In genomic region chr13:53897176-53897575, GRCm38 (mm10) we compare ENCODE assay signal across 31 mouse cellular contexts.
"Had no signal": no experiment of that assay in that cellular context is flagged by ENCODE, and none has a peak within 500 bp of the region (broad histone marks: within the 10 kb centered on the region; RNA-seq: fewer than 3 reads in every experiment).

No protein-coding gene starts in this region.

- H3K9ac ChIP-seq: limb, embryonic 12.5 days; limb, embryonic 13.5 days; limb, embryonic 15.5 days; liver, embryonic 12.5 days; liver, embryonic 13.5 days; liver, embryonic 14.5 days; liver, embryonic 15.5 days; liver, postnatal 0 days; lung, embryonic 14.5 days; lung, embryonic 15.5 days; midbrain, embryonic 12.5 days; midbrain, embryonic 13.5 days; midbrain, embryonic 15.5 days; neural tube, embryonic 12.5 days had no signal

- ATAC-seq: liver, embryonic 12.5 days; liver, postnatal 0 days; lung, postnatal 0 days; midbrain, embryonic 13.5 days; midbrain, embryonic 15.5 days had no signal

- H3K27ac ChIP-seq: left cerebral cortex, adult 2 months; limb, embryonic 10.5 days; limb, embryonic 12.5 days; limb, embryonic 13.5 days; limb, embryonic 15.5 days; liver, embryonic 12.5 days; liver, embryonic 13.5 days; liver, embryonic 14.5 days; liver, embryonic 15.5 days; lung, embryonic 15.5 days; macrophage; midbrain, embryonic 10.5 days; midbrain, embryonic 12.5 days; midbrain, embryonic 13.5 days; midbrain, embryonic 15.5 days; neural tube, embryonic 12.5 days had no signal

- H3K36me3 ChIP-seq: limb, embryonic 10.5 days; limb, embryonic 12.5 days; limb, embryonic 13.5 days; limb, embryonic 15.5 days; liver, embryonic 12.5 days; liver, embryonic 13.5 days; liver, embryonic 15.5 days; lung, embryonic 15.5 days; midbrain, embryonic 10.5 days; midbrain, embryonic 12.5 days; midbrain, embryonic 13.5 days; midbrain, embryonic 15.5 days; neural tube, embryonic 12.5 days had no signal

- H3K4me2 ChIP-seq: limb, embryonic 12.5 days; limb, embryonic 13.5 days; limb, embryonic 15.5 days; liver, embryonic 11.5 days; liver, embryonic 12.5 days; liver, embryonic 13.5 days; liver, embryonic 15.5 days; lung, embryonic 14.5 days; lung, embryonic 15.5 days; midbrain, embryonic 12.5 days; midbrain, embryonic 13.5 days; midbrain, embryonic 15.5 days; neural tube, embryonic 12.5 days had no signal

- H3K9me3 ChIP-seq: limb, embryonic 10.5 days; limb, embryonic 12.5 days; limb, embryonic 13.5 days; limb, embryonic 15.5 days; liver, embryonic 12.5 days; liver, embryonic 13.5 days; liver, embryonic 15.5 days; lung, embryonic 15.5 days; midbrain, embryonic 12.5 days; midbrain, embryonic 15.5 days had no signal

- H3K4me1 ChIP-seq: limb, embryonic 12.5 days; limb, embryonic 13.5 days; limb, embryonic 15.5 days; liver, embryonic 12.5 days; liver, embryonic 13.5 days; liver, embryonic 15.5 days; lung, embryonic 15.5 days; megakaryocyte, embryonic 14.5 days; midbrain, embryonic 12.5 days; midbrain, embryonic 13.5 days; midbrain, embryonic 15.5 days had no signal

- H3K27me3 ChIP-seq: limb, embryonic 13.5 days; limb, embryonic 15.5 days; liver, embryonic 12.5 days; liver, embryonic 13.5 days; liver, embryonic 15.5 days; lung, embryonic 15.5 days; megakaryocyte, embryonic 14.5 days; midbrain, embryonic 12.5 days; midbrain, embryonic 13.5 days; midbrain, embryonic 15.5 days; neural tube, embryonic 12.5 days had no signal

- DNase-seq: left cerebral cortex, postnatal 4 days; liver; liver, embryonic 13.5 days; liver, postnatal 0 days; lung, adult 18-20 months; lung, adult 2 months; lung, embryonic 14.5 days; lung, postnatal 10 days; lung, postnatal 14 days; lung, postnatal 36 days; lung, postnatal 4 days; midbrain, embryonic 14.5 days had no signal

- H3K4me3 ChIP-seq: left cerebral cortex, adult 2 months; limb, embryonic 10.5 days; limb, embryonic 12.5 days; limb, embryonic 13.5 days; limb, embryonic 15.5 days; liver, embryonic 12.5 days; liver, embryonic 13.5 days; liver, embryonic 15.5 days; lung, embryonic 15.5 days; megakaryocyte, embryonic 14.5 days; midbrain, embryonic 10.5 days; midbrain, embryonic 12.5 days; midbrain, embryonic 13.5 days; midbrain, embryonic 15.5 days; myocyte; neural tube, embryonic 12.5 days had no signal
